1 mouse cellular context compared by ENCODE assay signal in genomic region chr2:152111920-152112319, GRCm38 (mm10).
TF ChIP-seq lines count a peak whose summit lies in the region.

No protein-coding gene starts in this region.

TF ChIP-seq in MEL, 35 proteins besides CTCF, POLR2A, EP300 and RAD21 (continued from another document):
- TF ChIP-seq KAT2A (conservative IDR thresholded peaks at IDR 0.05; ENCODE audit: low read depth, low read length) (no peak), POLR2AphosphoS2 (IDR thresholded peaks at IDR 0.05; ENCODE audit: low read length) (peak; percentile 75; the same call in 1 of the 2 replicates), SIN3A (IDR thresholded peaks at IDR 0.05; ENCODE audit: low read length) (peak; percentile 77), ZNF384 (IDR thresholded peaks at IDR 0.05; ENCODE audit: low read depth, low read length) (no peak), MAZ (IDR thresholded peaks at IDR 0.05; ENCODE audit: low read depth, low read length) (no peak), MXI1 (IDR thresholded peaks at IDR 0.05; ENCODE audit: low read depth, low read length) (peak; percentile 79), NELFE (IDR thresholded peaks at IDR 0.05; ENCODE audit: low read depth, low read length) (no peak), MAX (IDR thresholded peaks at IDR 0.05; ENCODE audit: low read length) (peak; percentile 54; the same call in 1 of the 2 replicates), POLR2AphosphoS5 (IDR thresholded peaks at IDR 0.05; ENCODE audit: borderline replicate concordance, low read depth, low read length) (no peak), GATA1 (IDR thresholded peaks at IDR 0.05; ENCODE audit: low read depth, low read length) (no peak), CHD2 (IDR thresholded peaks at IDR 0.05; ENCODE audit: low read length) (no peak), E2F4 (IDR thresholded peaks at IDR 0.05; ENCODE audit: borderline replicate concordance, low read depth, low read length) (no peak)
